Mouse (Mus musculus): ENCODE data around the gene Gpr18.

- TF ChIP-seq EP300 (IDR thresholded peaks at IDR 0.05) (no peak), CTCF (IDR thresholded peaks at IDR 0.05) (no peak)
Observed at GRCm38 (mm10) chr14:121964990-121965389, 49.4 kb upstream of the Gpr18 start, which contains the start of gene Gpr183.
